Mouse (Mus musculus): ENCODE results near the gene Foxi2. TPM values are rescaled to one million over a fixed set of nuclear protein-coding genes. Genes with fewer than 3 reads are reported as not detected.

Foxi2 gene
- polyA plus RNA-seq, 1 experiment from 2014 or later: not detected

DNA sequence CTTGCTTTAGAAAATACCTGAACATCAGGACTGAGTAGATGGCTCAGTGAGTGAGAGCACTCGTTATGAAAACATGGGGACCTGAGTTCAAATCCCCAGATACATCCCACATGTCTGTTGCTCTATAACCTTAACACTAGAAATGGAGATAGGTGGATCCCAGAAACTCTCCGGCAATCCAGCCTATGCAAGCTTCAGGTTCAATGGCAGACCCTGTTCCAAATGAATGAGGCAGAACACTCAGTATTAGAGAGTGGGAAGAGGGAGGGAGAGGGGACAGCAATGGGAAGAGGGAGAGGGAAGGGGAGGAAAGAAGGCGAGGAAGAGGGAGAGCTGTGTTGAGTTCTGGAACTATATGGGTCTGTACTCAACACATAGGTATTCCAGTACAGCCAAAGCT is 41.2 kb downstream of the Foxi2 start:
- DNase-seq (ENCODE audit: low spot score) (no peak), ATAC-seq (replicated peaks; ENCODE audit: low FRiP score, low TSS enrichment, low read depth) (no peak)
- Histone ChIP-seq H3K4me2 (ENCODE audit: low read length) (no peak overlapping the region), H3K36me3 (ENCODE audit: control insufficient read depth, insufficient read depth, low read length) (no peaks in the 10 kb centered on the region), H3K27me3 (replicated peaks; ENCODE audit: control insufficient read depth, insufficient read depth, low read length) (no peaks in the 10 kb centered on the region), H3K9me3 (ENCODE audit: control insufficient read depth, low read length) (no peaks in the 10 kb centered on the region), H3K27ac (ENCODE audit: low read depth) (no peak overlapping the region), H3K4me1 (replicated peaks; ENCODE audit: control insufficient read depth, insufficient read depth, low read length) (no peaks in the 10 kb centered on the region), H3K4me3 (ENCODE audit: low read depth, low read length) (no peak overlapping the region), H3K9ac (ENCODE audit: low read length) (no peak overlapping the region)
- 78% methylated on average over 3 of the region's 3 CpGs for WGBS

- Histone ChIP-seq H3K9ac (ENCODE audit: low read length) (no peak overlapping the region), H3K9me3 (ENCODE audit: control insufficient read depth, low read length) (no peaks in the 10 kb centered on the region), H3K4me3 (ENCODE audit: low read depth, low read length) (no peak overlapping the region), H3K4me1 (replicated peaks; ENCODE audit: control insufficient read depth, insufficient read depth, low read length) (no peaks in the 10 kb centered on the region), H3K27me3 (replicated peaks; ENCODE audit: control insufficient read depth, insufficient read depth, low read length) (no peaks in the 10 kb centered on the region), H3K36me3 (ENCODE audit: control insufficient read depth, insufficient read depth, low read length) (no peaks in the 10 kb centered on the region), H3K4me2 (ENCODE audit: low read length) (no peak overlapping the region), H3K27ac (ENCODE audit: low read depth) (no peak overlapping the region)
- 71% methylated on average over 1 of the region's 1 CpGs for WGBS
- DNase-seq (ENCODE audit: low spot score) (no peak), ATAC-seq (replicated peaks; ENCODE audit: low FRiP score, low TSS enrichment, low read depth) (no peak)
These were observed 42.3 kb downstream of the Foxi2 start for GRCm38 (mm10) chr7:135452366-135452765.

- H3K4me2 ChIP-seq (ENCODE audit: low read length): no peak overlapping the region
- no peaks in the 10 kb centered on the region for H3K27me3 ChIP-seq (replicated peaks; ENCODE audit: control insufficient read depth, insufficient read depth, low read length)
- H3K4me3 ChIP-seq (ENCODE audit: low read depth, low read length): no peak overlapping the region
- no peak overlapping the region for H3K27ac ChIP-seq (ENCODE audit: low read depth)
- WGBS: 43% methylated on average over 3 of the region's 3 CpGs
- H3K9ac ChIP-seq (ENCODE audit: low read length): no peak overlapping the region
- DNase-seq (ENCODE audit: low spot score): peak; percentile 85
- ATAC-seq (replicated peaks; ENCODE audit: low FRiP score, low TSS enrichment, low read depth): no peak
- no peaks in the 10 kb centered on the region for H3K4me1 ChIP-seq (replicated peaks; ENCODE audit: control insufficient read depth, insufficient read depth, low read length)
- no peaks in the 10 kb centered on the region for H3K9me3 ChIP-seq (ENCODE audit: control insufficient read depth, low read length)
- H3K36me3 ChIP-seq (ENCODE audit: control insufficient read depth, insufficient read depth, low read length): no peaks in the 10 kb centered on the region
These were observed 43.6 kb downstream of the Foxi2 start for GRCm38 (mm10) chr7:135453690-135454089.

Other genes with a start within 250 kb of the Foxi2 start
- not detected in 2 replicates for gene Nps, start 151.6 kb upstream of the Foxi2 start, polyA plus RNA-seq (2014; fragmentation: Nextera tagmentation; extraction: Ambion mirVana)
- gene Clrn3, start 118.3 kb downstream of the Foxi2 start, polyA plus RNA-seq (2014; fragmentation: Nextera tagmentation; extraction: Ambion mirVana): 16.8 and 18.9 TPM in 2 replicates
- gene Ptpre, start 127.2 kb downstream of the Foxi2 start, polyA plus RNA-seq (2014; fragmentation: Nextera tagmentation; extraction: Ambion mirVana): 1.9 and 2.3 TPM in 2 replicates

All from intestine, embryonic 14.5 days (tissue).